In the genomic region with DNA sequence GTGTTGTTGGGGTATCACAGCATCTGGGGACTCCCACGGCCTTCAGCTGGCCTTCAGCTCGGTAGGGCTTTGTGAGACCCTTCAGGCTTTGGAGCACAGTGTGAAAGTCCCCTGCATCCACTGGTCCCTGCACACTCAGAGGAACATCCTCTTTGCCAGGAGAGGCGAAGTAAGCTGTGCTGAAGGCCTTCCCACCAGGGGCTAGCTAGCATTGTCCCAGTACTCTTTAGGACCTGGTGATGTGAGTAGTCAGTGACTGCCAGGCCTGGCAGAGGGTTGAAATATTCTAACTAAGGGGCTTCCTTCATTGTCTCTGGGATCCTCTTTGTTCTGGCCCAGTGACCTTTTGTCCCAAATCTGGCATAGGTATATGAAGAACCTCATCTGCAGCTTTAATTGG, we compare ENCODE assay signal across 9 mouse cellular contexts. TPM values are rescaled to one million over a fixed set of nuclear protein-coding genes. Genes with fewer than 3 reads are reported as not detected.
DNase-seq lines count a peak whose midpoint lies in the region; ATAC-seq lines count a peak whose summit lies in the region.
"Had no signal": no experiment of that assay in that cellular context is flagged by ENCODE, and none has a peak within 500 bp of the region (broad histone marks: within the 10 kb centered on the region; RNA-seq: fewer than 3 reads in every experiment).

No protein-coding gene starts in this region.

- H3K4me1 ChIP-seq in heart, embryonic 11.5 days (ENCODE audit: control insufficient read depth, insufficient read depth, low read length) = peaks cover 9% of the 10 kb centered on the region
- H3K4me1 ChIP-seq in lung, embryonic 15.5 days = peaks cover 12% of the 10 kb centered on the region; the same call in 1 of the 2 replicates
- H3K4me1 ChIP-seq in hindbrain, embryonic 15.5 days (replicated peaks) = peaks cover 18% of the 10 kb centered on the region
- H3K4me1 ChIP-seq in neural tube, embryonic 13.5 days (replicated peaks) = peaks cover 17% of the 10 kb centered on the region

- H3K4me2 ChIP-seq in heart, embryonic 11.5 days = no peak overlapping the region
- no peak overlapping the region for H3K4me2 ChIP-seq in lung, embryonic 15.5 days
- H3K4me2 ChIP-seq in hindbrain, embryonic 15.5 days = no peak overlapping the region
- H3K4me2 ChIP-seq in neural tube, embryonic 13.5 days = no peak overlapping the region
- H3K4me2 ChIP-seq: limb, embryonic 13.5 days had no signal

- no peak for ATAC-seq in heart, embryonic 11.5 days (replicated peaks; ENCODE audit: insufficient number of reproducible peaks, low FRiP score, low TSS enrichment)
- no peak for ATAC-seq in lung, embryonic 15.5 days (ENCODE audit: borderline replicate concordance, extremely low read depth, low FRiP score, low TSS enrichment)
- no peak for ATAC-seq in hindbrain, embryonic 15.5 days (ENCODE audit: low FRiP score, low read depth)
- no peak for ATAC-seq in neural tube, embryonic 13.5 days (ENCODE audit: low read depth)

- whole genome bisulfite sequencing in heart, embryonic 11.5 days (ENCODE audit: insufficient replicate concordance) = 69% methylated on average over 3 of the region's 3 CpGs
- WGBS in lung, embryonic 15.5 days = 72% methylated on average over 3 of the region's 3 CpGs
- WGBS in hindbrain, embryonic 15.5 days = 34% methylated on average over 3 of the region's 3 CpGs
- WGBS in neural tube, embryonic 13.5 days = 56% methylated on average over 3 of the region's 3 CpGs

- no peaks in the 10 kb centered on the region for H3K36me3 ChIP-seq in heart, embryonic 11.5 days (ENCODE audit: control insufficient read depth, insufficient read depth, low read length)
- H3K36me3 ChIP-seq in lung, embryonic 15.5 days = no peaks in the 10 kb centered on the region
- no peaks in the 10 kb centered on the region for H3K36me3 ChIP-seq in hindbrain, embryonic 15.5 days
- H3K36me3 ChIP-seq in neural tube, embryonic 13.5 days = no peaks in the 10 kb centered on the region
- H3K36me3 ChIP-seq: limb, embryonic 13.5 days had no signal

- intact Hi-C loops in left cerebral cortex, postnatal 36 days (cut with DNase I) = loop anchor here (5.0 kb wide), 1 partner anchor 54 kb away; no protein-coding TSS in a partner anchor

- no peaks in the 10 kb centered on the region for H3K27me3 ChIP-seq in heart, embryonic 11.5 days (ENCODE audit: control insufficient read depth, insufficient read depth, low read length)
- no peaks in the 10 kb centered on the region for H3K27me3 ChIP-seq in lung, embryonic 15.5 days
- no peaks in the 10 kb centered on the region for H3K27me3 ChIP-seq in hindbrain, embryonic 15.5 days
- H3K27me3 ChIP-seq in neural tube, embryonic 13.5 days = peaks cover 7% of the 10 kb centered on the region
- H3K27me3 ChIP-seq: limb, embryonic 13.5 days had no signal

- H3K4me3 ChIP-seq in heart, embryonic 11.5 days (ENCODE audit: low read depth, low read length) = no peak overlapping the region
- H3K4me3 ChIP-seq in lung, embryonic 15.5 days = no peak overlapping the region
- H3K4me3 ChIP-seq in hindbrain, embryonic 15.5 days = no peak overlapping the region
- no peak overlapping the region for H3K4me3 ChIP-seq in neural tube, embryonic 13.5 days
- H3K4me3 ChIP-seq: limb, embryonic 13.5 days had no signal

- H3K9me3 ChIP-seq in heart, embryonic 11.5 days (replicated peaks; ENCODE audit: control insufficient read depth, low read length) = no peaks in the 10 kb centered on the region
- no peaks in the 10 kb centered on the region for H3K9me3 ChIP-seq in lung, embryonic 15.5 days
- H3K9me3 ChIP-seq in hindbrain, embryonic 15.5 days = no peaks in the 10 kb centered on the region
- H3K9me3 ChIP-seq in neural tube, embryonic 13.5 days = no peaks in the 10 kb centered on the region
- H3K9me3 ChIP-seq: limb, embryonic 13.5 days had no signal

- H3K27ac ChIP-seq in heart, embryonic 11.5 days (ENCODE audit: low read depth, low read length) = no peak overlapping the region
- peak overlapping the region; percentile 58 for H3K27ac ChIP-seq in lung, embryonic 15.5 days
- H3K27ac ChIP-seq in hindbrain, embryonic 15.5 days (replicated peaks) = peak overlapping the region; percentile 83
- peak overlapping the region; percentile 72 for H3K27ac ChIP-seq in neural tube, embryonic 13.5 days (replicated peaks)
- H3K27ac ChIP-seq: limb, embryonic 13.5 days had no signal

- peak; percentile 91 for DNase-seq in heart, adult 11 months
- DNase-seq in lung, postnatal 10 days = no peak
- DNase-seq in thymus, adult 18-20 months = no peak
- no peak for DNase-seq in left cerebral cortex, postnatal 36 days (ENCODE audit: low spot score in 2 of 2)

- H3K9ac ChIP-seq in heart, embryonic 11.5 days (ENCODE audit: low read depth, low read length) = no peak overlapping the region
- H3K9ac ChIP-seq in lung, embryonic 15.5 days = no peak overlapping the region
- no peak overlapping the region for H3K9ac ChIP-seq in hindbrain, embryonic 15.5 days
- peak overlapping the region; percentile 48; the same call in 1 of the 2 replicates for H3K9ac ChIP-seq in neural tube, embryonic 13.5 days
- H3K9ac ChIP-seq: limb, embryonic 13.5 days had no signal

RNA-seq across cellular contexts. Expression of a gene that starts 13.8 kb away (rescaled TPM):
- 52.0 and 61.8 TPM in 2 replicates for polyA plus RNA-seq in heart, embryonic 11.5 days (2014; fragmentation: Nextera tagmentation; extraction: Ambion mirVana)
- 109 and 117 TPM in 2 replicates for polyA plus RNA-seq in lung, embryonic 15.5 days (2015; fragmentation: Nextera tagmentation; extraction: Ambion mirVana)
- polyA plus RNA-seq in hindbrain, embryonic 15.5 days (2015; fragmentation: Nextera tagmentation; extraction: Ambion mirVana) = 16.3 and 17.6 TPM in 2 replicates
- 20.6 and 26.8 TPM in 2 replicates for polyA plus RNA-seq in neural tube, embryonic 13.5 days (2015; fragmentation: Nextera tagmentation; extraction: Ambion mirVana)
- 10 to 100 TPM; 16.9 to 18.8 TPM for total RNA-seq in left cerebral cortex, postnatal 36 days (2021)

RNA-seq across cellular contexts. Expression of a gene that starts 14.4 kb away (rescaled TPM):
- 1.2 TPM in 2 replicates for polyA plus RNA-seq in heart, embryonic 11.5 days (2014; fragmentation: Nextera tagmentation; extraction: Ambion mirVana)
- 1.5 and 2.4 TPM in 2 replicates for polyA plus RNA-seq in lung, embryonic 15.5 days (2015; fragmentation: Nextera tagmentation; extraction: Ambion mirVana)
- polyA plus RNA-seq in hindbrain, embryonic 15.5 days (2015; fragmentation: Nextera tagmentation; extraction: Ambion mirVana) = 0.70 and 1.5 TPM in 2 replicates
- polyA plus RNA-seq in neural tube, embryonic 13.5 days (2015; fragmentation: Nextera tagmentation; extraction: Ambion mirVana) = 1.3 and 1.5 TPM in 2 replicates
- total RNA-seq in left cerebral cortex, postnatal 36 days (2021) = under 1 TPM in 1 of 2 experiments, not detected in 1; 0.25 TPM

RNA-seq across cellular contexts. Expression of a gene that starts 42.7 kb away (rescaled TPM):
- 7.5 and 9.3 TPM in 2 replicates for polyA plus RNA-seq in heart, embryonic 11.5 days (2014; fragmentation: Nextera tagmentation; extraction: Ambion mirVana)
- 10.1 and 11.2 TPM in 2 replicates for polyA plus RNA-seq in lung, embryonic 15.5 days (2015; fragmentation: Nextera tagmentation; extraction: Ambion mirVana)
- polyA plus RNA-seq in hindbrain, embryonic 15.5 days (2015; fragmentation: Nextera tagmentation; extraction: Ambion mirVana) = 8.4 and 8.8 TPM in 2 replicates
- polyA plus RNA-seq in neural tube, embryonic 13.5 days (2015; fragmentation: Nextera tagmentation; extraction: Ambion mirVana) = 7.7 and 9.9 TPM in 2 replicates
- total RNA-seq in left cerebral cortex, postnatal 36 days (2021) = 1 to 10 TPM; 3.0 to 3.2 TPM

RNA-seq across cellular contexts. Expression of a gene that starts 52.4 kb away (rescaled TPM):
- polyA plus RNA-seq in heart, embryonic 11.5 days (2014; fragmentation: Nextera tagmentation; extraction: Ambion mirVana) = 277 and 291 TPM in 2 replicates
- 357 and 378 TPM in 2 replicates for polyA plus RNA-seq in lung, embryonic 15.5 days (2015; fragmentation: Nextera tagmentation; extraction: Ambion mirVana)
- polyA plus RNA-seq in hindbrain, embryonic 15.5 days (2015; fragmentation: Nextera tagmentation; extraction: Ambion mirVana) = 340 and 351 TPM in 2 replicates
- 386 and 441 TPM in 2 replicates for polyA plus RNA-seq in neural tube, embryonic 13.5 days (2015; fragmentation: Nextera tagmentation; extraction: Ambion mirVana)
- total RNA-seq in left cerebral cortex, postnatal 36 days (2021) = 100 to 1,000 TPM; 574 to 675 TPM

RNA-seq across cellular contexts. Expression of a gene that starts 52.4 kb away (rescaled TPM):
- polyA plus RNA-seq in heart, embryonic 11.5 days (2014; fragmentation: Nextera tagmentation; extraction: Ambion mirVana) = 15.6 and 17.0 TPM in 2 replicates
- 18.3 and 21.7 TPM in 2 replicates for polyA plus RNA-seq in lung, embryonic 15.5 days (2015; fragmentation: Nextera tagmentation; extraction: Ambion mirVana)
- 14.0 and 16.1 TPM in 2 replicates for polyA plus RNA-seq in hindbrain, embryonic 15.5 days (2015; fragmentation: Nextera tagmentation; extraction: Ambion mirVana)
- polyA plus RNA-seq in neural tube, embryonic 13.5 days (2015; fragmentation: Nextera tagmentation; extraction: Ambion mirVana) = 18.4 and 19.9 TPM in 2 replicates
- total RNA-seq in left cerebral cortex, postnatal 36 days (2021) = 10 to 100 TPM in 1 of 2 experiments, 1 to 10 TPM in 1; 8.2 to 15.8 TPM
